Mouse (Mus musculus): ENCODE data around the gene Vmn1r205.
"Not testable (repeated sequence)": the region's sequence is repeated elsewhere in the genome, so short reads cannot be mapped to it uniquely, and the experiment has no call there.

Gene Vmn1r205

GRCm38 (mm10) chr13:22592900-22593299 lies at the start of gene Vmn1r205:
TSS of gene Vmn1r205 (minus strand) at chr13:22593000.
- DNase-seq = no peak

GRCm38 (mm10) chr13:22624151-22624550 lies 31.4 kb upstream of the Vmn1r205 start, which contains the start of gene Vmn1r206:
TSS of gene Vmn1r206 (minus strand) at chr13:22624251.
- not testable (repeated sequence) for DNase-seq

GRCm38 (mm10) chr13:22583336-22583735 lies 9.5 kb downstream of the Vmn1r205 start:
- DNase-seq = not testable (repeated sequence)

GRCm38 (mm10) chr13:22574911-22575310 lies 17.9 kb downstream of the Vmn1r205 start:
- not testable (repeated sequence) for DNase-seq

GRCm38 (mm10) chr13:22552898-22553297 lies 39.9 kb downstream of the Vmn1r205 start, which contains the start of gene Vmn1r204:
TSS of gene Vmn1r204 (plus strand) at chr13:22553198.
- not testable (repeated sequence) for DNase-seq
